Mouse (Mus musculus) small intestine, adult 10 weeks (tissue): ENCODE data around the gene Tdpoz5. TPM values are rescaled to one million over a fixed set of nuclear protein-coding genes. Genes with fewer than 3 reads are reported as not detected.

Source experiments
- polyA plus RNA-seq: library from polyadenylated mRNA; stranded (reverse); fragments of 350-450 nt; fragmentation: Illumina TruSeq; extraction: RNeasy Lipid Tissue Mini Kit (QIAGEN cat#74804); gene quantifications from one replicate; pipeline ENCODE4 v1.2.3, GENCODE M21; 2014; ENCODE audit warnings: low replicate concordance

Tdpoz5 gene
- polyA plus RNA-seq: not detected

GRCm38 (mm10) chr3:93961214-93961613 lies at the start of gene Tdpoz5:
Gene Tdpoz5, minus strand, starts transcription at chr3:93961314.

GRCm38 (mm10) chr3:93943443-93943842 lies 17.7 kb downstream of the Tdpoz5 start, which contains the start of gene Gm9117:
Gene Gm9117, minus strand, starts transcription at chr3:93943543.

Other genes with a start within 250 kb of the Tdpoz5 start
- gene Gm5773, start 188.3 kb downstream of the Tdpoz5 start, polyA plus RNA-seq: not detected
- gene Tdpoz4, start 164.9 kb downstream of the Tdpoz5 start, polyA plus RNA-seq: not detected
- not detected for gene Tdpoz3, start 135.3 kb downstream of the Tdpoz5 start, polyA plus RNA-seq
- not detected for gene Gm9117, start 17.8 kb downstream of the Tdpoz5 start, polyA plus RNA-seq
- gene Gm9125, start 93.6 kb upstream of the Tdpoz5 start, polyA plus RNA-seq: 0.78 TPM
- gene Gm10697, start 111.3 kb upstream of the Tdpoz5 start, polyA plus RNA-seq: not detected
- gene Gm10696, start 216.9 kb upstream of the Tdpoz5 start, polyA plus RNA-seq: not detected
- not detected for gene Gm5286, start 235.4 kb upstream of the Tdpoz5 start, polyA plus RNA-seq